Mouse (Mus musculus) activated CD4-positive, CD25-positive, alpha-beta regulatory T cell, adult 4 months (primary cell): Measurements from ENCODE around the gene Gm13305. TPM values are rescaled to one million over a fixed set of nuclear protein-coding genes. Genes with fewer than 3 reads are reported as not detected.
"Not testable (repeated sequence)": the region's sequence is repeated elsewhere in the genome, so short reads cannot be mapped to it uniquely, and the experiment has no call there.

Source experiments
- ATAC-seq: one replicate; pipeline ENCODE4 v1.8.0; 2017
- polyA plus RNA-seq, 2 experiments: library from polyadenylated mRNA; unstranded; fragments of 100-300 nt; shearing (Covaris generic); gene quantifications; one replicate each; pipeline ENCODE4 v1.2.1; 2017

Gene Gm13305
- polyA plus RNA-seq: not detected

DNA sequence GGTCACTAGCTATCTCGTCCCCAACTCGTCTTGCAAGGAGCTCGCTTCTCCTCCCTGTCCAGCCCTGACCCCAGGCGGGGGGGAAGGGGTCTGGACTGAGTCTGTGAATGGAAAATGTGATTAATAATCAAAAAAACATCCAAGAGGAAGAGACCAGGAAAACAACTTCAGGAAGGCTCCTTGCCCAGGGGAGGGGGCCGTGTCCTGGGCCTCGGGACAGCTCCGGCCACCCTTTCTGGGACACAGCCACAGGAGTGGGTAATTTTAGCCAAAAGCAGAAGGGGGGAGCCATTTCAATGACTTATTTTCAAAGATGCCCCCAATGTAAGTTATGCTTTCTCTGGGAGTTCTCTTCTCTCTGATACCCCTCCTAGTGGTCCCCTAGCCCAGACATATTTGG lies at the start of gene Gm13305:
TSS of gene Gm13305 (minus strand) at position 101 of the 400 bp plus-strand sequence.
- ATAC-seq: not testable (repeated sequence)

DNA sequence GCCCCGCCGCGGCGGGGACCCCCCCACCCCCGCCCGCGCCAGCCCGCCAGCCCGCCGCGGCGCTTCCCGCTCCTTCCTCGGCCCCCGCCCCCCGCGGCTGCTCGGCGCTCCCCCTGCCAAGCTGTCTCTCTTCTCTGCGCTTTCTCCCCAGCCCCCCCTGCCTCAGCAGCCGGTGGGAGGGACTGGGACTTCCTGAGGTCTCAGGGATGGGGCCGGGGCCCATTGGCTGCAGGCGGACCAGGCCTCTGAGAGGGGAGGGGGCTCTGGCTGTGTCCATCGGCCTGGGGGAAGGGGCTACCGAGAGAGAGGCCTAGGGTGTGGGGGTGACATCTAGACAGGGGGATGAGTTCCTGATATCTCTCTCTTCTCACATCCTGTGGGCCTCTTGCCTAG lies 16.6 kb upstream of the Gm13305 start:
- ATAC-seq: not testable (repeated sequence)

DNA sequence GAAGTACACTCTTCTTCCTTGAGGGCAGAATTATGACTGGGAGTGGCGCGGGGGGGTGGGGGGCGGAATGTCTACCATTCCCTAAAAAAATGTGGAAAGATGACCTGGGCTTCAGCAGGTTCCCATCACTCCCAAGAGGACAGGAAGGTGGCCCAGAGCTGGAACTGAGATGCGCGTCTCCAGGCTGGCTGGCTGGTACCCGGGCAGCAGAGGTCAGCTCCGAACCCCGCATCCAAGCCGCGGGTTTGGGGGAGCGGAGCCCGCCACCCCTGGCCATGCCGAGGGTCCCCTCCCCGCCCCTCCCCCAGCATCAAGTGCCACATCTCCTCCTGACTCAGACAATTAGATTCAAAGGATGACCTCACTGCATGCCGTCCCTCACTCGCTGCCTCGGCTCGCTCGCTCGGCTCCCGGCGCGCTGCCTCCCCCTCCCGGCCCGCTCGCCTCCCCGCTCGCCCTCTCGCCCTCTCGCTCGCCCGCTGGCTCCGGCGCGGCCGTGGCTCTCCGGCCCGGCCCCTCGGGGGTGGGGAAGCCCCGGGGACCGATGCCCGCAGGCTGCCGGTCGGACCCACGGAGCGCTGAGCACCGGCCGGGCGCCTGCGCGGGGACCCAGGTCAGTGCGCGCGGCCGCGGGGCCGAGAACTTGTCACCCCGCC lies 16.0 kb upstream of the Gm13305 start:
- not testable (repeated sequence) for ATAC-seq

DNA sequence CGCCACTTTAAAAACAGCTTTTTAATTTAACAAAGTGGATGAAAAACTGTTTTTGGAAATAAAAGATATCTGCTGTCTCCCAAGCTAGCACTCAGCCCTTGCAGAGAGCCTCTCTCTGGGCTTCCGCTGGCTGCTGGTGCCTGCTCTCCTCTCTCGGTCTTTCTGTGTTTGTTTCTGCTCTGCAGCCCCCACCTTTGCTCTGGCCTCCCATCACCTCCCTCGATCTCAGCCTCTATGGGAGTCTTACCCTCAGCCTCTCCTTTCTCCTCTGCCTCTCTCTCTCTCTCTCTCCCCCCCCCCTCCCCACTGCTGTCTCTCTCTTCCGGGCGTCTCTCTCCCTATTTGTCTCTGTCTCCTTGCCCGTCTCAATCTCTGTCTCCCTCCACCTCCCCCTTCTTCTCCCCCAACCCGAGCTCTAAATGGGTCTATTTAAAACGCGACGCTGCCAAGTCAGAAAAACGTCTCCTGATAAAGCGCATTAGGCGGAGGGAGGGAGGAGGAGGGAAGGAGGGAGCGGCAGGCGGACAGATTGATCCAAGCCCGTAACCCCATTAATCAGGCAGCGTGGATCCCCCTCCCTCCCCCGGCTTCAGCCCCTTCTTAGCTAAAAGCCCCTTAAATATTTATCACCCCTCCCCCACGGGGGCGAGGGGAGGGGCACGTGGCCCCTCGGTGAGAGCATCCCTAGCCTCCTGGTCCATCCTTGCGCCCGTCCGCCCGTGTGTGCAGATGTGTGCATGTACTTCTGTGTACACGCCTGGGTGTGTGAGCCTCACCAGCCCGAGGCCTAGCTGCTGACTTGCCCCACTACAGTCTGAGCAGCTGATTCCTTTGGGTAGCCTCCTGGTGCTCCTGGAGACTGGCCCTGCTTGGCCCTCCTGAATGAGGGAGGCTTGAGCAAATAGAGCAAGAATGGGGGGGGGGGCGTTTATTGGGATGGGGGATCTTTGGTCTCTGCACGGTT lies 15.1 kb upstream of the Gm13305 start:
- not testable (repeated sequence) for ATAC-seq

DNA sequence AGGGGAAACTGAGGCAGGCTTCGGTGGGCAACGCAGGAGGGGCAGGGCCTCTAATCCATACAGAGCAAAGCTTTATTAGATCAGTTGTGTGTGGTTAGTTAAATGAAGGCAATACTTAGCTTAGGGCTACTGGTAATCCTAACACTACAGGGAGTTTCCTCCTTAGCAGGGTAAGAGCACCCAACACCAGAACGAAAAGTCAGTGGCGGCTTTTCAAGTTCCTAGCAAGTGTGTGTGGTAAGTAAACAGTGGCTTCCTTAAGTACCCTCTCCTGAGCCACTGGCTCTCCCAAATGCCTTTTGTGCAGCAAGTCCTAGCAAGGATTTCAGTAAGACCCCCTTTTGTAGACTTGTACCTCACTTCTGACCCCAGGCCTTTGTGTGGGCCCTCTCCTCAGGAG lies 9.8 kb upstream of the Gm13305 start:
- ATAC-seq: not testable (repeated sequence)

DNA sequence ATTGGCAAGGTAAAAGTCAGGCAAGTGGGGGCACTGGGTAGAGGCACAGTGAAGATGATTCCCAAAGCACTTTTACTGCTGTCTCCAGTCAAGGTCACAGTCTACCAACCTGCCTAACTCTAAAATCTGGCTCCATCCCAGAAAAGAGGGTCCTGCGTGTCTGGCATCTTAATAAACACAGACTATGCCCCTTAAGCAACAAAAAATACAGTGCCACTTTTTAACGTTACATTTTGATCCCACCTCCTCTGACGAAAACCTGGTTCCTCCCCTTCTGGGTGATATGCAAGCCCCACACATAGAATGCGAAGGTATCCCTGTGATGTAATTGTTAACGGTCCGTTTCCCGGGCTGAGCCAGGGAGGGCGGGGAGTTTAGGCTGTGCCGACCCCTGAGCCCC lies 15.3 kb downstream of the Gm13305 start, which contains the start of gene Gm13306:
TSS of gene Gm13306 (plus strand) at position 301 of the 400 bp plus-strand sequence.
- not testable (repeated sequence) for ATAC-seq

DNA sequence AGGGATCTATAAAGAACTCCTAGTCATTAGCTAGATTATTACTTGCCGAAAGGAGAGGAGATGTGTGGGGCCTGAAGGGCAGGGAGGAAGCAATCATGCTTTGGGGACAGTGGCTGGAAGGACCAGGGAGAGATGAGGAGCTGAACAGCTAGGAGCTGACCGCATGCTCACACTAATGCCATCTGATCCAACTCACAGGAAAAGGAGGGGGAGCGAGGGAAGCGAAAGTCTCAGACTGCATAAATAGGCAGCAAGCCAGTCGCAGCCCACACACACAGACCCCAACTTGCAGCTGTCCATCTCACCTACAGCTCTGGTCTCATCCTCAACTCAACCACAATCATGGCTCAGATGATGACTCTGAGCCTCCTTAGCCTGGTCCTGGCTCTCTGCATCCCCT lies 53.9 kb downstream of the Gm13305 start, which contains the start of gene Gm13304:
TSS of gene Gm13304 (plus strand) at position 301 of the 400 bp plus-strand sequence.
- not testable (repeated sequence) for ATAC-seq

Other genes with a start within 250 kb of the Gm13305 start
- gene Gm20878, start 227.0 kb downstream of the Gm13305 start, polyA plus RNA-seq: 1 to 10 TPM in 1 of 2 experiments, not detected in 1; 2.1 TPM
- under 1 TPM in 1 of 2 experiments, not detected in 1; 0.08 TPM for gene Fam205a4, start 202.5 kb downstream of the Gm13305 start, polyA plus RNA-seq
- not detected for gene Gm21093, start 133.9 kb downstream of the Gm13305 start, polyA plus RNA-seq
- gene Gm3893, start 77.4 kb downstream of the Gm13305 start, polyA plus RNA-seq: not detected
- under 1 TPM in 1 of 2 experiments, not detected in 1; 0.41 TPM for gene Gm13304, start 53.8 kb downstream of the Gm13305 start, polyA plus RNA-seq
- not detected for gene Gm13306, start 15.2 kb downstream of the Gm13305 start, polyA plus RNA-seq
- gene Gm10600, start 72.0 kb upstream of the Gm13305 start, polyA plus RNA-seq: not detected
- not detected for gene Ccl21b, start 87.2 kb upstream of the Gm13305 start, polyA plus RNA-seq
- not detected for gene Gm21953, start 125.7 kb upstream of the Gm13305 start, polyA plus RNA-seq
- not detected for gene Fam205a3, start 149.7 kb upstream of the Gm13305 start, polyA plus RNA-seq